Mouse (Mus musculus): ENCODE measurements around the gene Plcd3.

- no peak for TF ChIP-seq CTCF (IDR thresholded peaks at IDR 0.05; ENCODE audit: borderline replicate concordance, insufficient read depth, low read depth, low read length)
- TF ChIP-seq POLR2A (IDR thresholded peaks at IDR 0.05; ENCODE audit: borderline replicate concordance, insufficient read depth, low read length) = no peak
These were observed 43.1 kb upstream of the Plcd3 start for GRCm38 (mm10) chr11:103144309-103145285.
